Mouse (Mus musculus): ENCODE results near the gene Slc25a53.

DNA sequence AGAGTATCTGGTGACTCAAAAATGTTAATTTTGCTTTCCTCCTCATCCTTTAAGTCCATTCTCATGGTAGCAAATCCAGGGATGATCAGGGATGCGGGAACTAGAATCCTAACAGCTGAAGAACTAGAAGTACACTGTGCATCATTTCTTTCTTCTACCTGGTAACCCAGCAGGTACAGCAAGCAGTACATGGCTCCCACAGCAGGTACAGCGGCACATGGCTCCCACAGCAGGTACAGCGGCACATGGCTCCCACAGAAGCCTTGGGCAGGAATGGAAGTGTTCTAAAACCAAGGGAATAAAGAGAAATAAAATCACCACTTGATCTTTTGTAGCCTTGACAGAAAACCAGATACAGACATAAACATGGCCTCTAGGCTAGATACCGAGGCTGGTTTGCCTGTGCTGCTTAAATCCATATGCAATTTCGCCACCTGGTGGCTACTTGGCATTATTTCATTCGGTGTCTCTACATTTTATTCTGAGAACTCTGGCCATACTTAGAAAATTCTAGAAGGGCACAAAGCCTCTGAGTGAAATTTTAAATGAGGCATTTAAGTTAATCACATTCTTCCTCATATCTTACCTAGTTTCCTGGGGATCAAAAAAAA, 22.9 kb downstream of the Slc25a53 start:
- TF ChIP-seq CTCF (IDR thresholded peaks at IDR 0.05; ENCODE audit: control insufficient read depth, insufficient read depth, low read length): 0 out of 2 replicates have a peak, but pooled peaks have one; percentile 19
- TF ChIP-seq POLR2A (IDR thresholded peaks at IDR 0.05; ENCODE audit: borderline replicate concordance, control insufficient read depth, low read depth, low read length): no peak

Measured in bone marrow, adult 2 months (tissue).